Mouse (Mus musculus): ENCODE results near the gene Kiss1r. TPM values are rescaled to one million over a fixed set of nuclear protein-coding genes. Genes with fewer than 3 reads are reported as not detected.

The Kiss1r gene
- polyA plus RNA-seq (2012; rRNA removed): 2.5 and 2.8 TPM in 2 replicates
- 0.17 and 0.26 TPM in 2 replicates for polyA plus RNA-seq (2014; fragmentation: Nextera tagmentation; extraction: Ambion mirVana)

DNA sequence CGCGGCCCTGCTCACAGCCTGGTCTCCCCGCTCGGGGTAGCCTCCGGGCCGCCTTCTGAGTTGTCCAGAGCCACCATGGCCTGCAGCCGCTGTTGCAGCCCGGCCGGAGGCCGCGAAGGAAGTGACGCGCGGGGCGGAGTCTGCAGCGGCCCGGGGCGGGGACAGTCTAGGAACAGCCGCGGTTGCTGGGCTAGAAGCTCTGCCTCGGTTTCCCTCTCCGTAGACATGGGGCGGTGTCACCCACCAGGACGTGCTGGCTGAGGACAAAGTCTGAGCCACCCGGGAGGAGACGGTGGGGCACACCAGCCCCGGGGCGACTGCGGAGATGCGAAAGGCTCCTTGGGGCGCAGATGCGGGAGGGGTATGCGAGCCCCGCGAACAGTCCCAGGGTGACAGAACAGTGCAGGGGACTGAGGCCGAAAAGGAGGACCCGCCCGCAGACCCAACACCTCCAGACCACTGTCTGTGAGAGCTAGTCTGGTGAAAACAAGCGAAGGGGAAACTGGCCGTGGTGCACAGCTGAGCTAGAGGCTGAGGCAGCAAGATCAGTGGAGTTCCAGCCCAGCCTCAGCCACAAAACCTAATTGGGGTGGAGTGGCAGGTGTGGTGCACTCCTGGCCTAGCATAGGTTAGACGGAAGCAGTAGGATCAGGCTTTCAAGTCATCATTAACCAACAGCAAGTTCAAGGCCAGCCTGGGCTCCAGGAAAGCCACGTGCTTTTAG, at the start of gene Kiss1r:
TSS of gene Kiss1r (plus strand) at position 164 of the 724 bp plus-strand sequence.
- peaks cover 46% of the 10 kb centered on the region for H3K27me3 ChIP-seq (ENCODE audit: control insufficient read depth, insufficient read depth, low read length)
- WGBS: 2% methylated on average over 33 of the region's 42 CpGs
- H3K27ac ChIP-seq (replicated peaks; ENCODE audit: low read depth, low read length): 0 out of 2 replicates have a peak within 1 kb of the TSS, but pooled peaks have one; percentile 57
- H3K9ac ChIP-seq (ENCODE audit: low read depth, low read length, severe bottlenecking): peak within 1 kb of the TSS; percentile 90
- TF ChIP-seq POLR2A (IDR thresholded peaks at IDR 0.05; ENCODE audit: borderline replicate concordance, extremely low read depth, insufficient read depth, insufficient read length): 0 out of 2 replicates have a peak, but pooled peaks have one; percentile 85
- no peaks in the 10 kb centered on the region for H3K9me3 ChIP-seq (ENCODE audit: control insufficient read depth, low read length)
- peaks cover 15% of the 10 kb centered on the region; the same call in 1 of the 2 replicates for H3K36me3 ChIP-seq (ENCODE audit: control insufficient read depth, insufficient read depth, low read length)
- peak within 1 kb of the TSS; percentile 90 for H3K4me2 ChIP-seq (replicated peaks; ENCODE audit: low read depth, low read length, severe bottlenecking)
- peak; percentile 69 for DNase-seq (ENCODE audit: low spot score)
- peaks cover 19% of the 10 kb centered on the region for H3K4me1 ChIP-seq (ENCODE audit: control insufficient read depth, insufficient read depth, low read length)
- ATAC-seq (ENCODE audit: low FRiP score, low read depth): peak; percentile 88
- H3K4me3 ChIP-seq (replicated peaks; ENCODE audit: low read length): peak within 1 kb of the TSS; percentile 71

DNA sequence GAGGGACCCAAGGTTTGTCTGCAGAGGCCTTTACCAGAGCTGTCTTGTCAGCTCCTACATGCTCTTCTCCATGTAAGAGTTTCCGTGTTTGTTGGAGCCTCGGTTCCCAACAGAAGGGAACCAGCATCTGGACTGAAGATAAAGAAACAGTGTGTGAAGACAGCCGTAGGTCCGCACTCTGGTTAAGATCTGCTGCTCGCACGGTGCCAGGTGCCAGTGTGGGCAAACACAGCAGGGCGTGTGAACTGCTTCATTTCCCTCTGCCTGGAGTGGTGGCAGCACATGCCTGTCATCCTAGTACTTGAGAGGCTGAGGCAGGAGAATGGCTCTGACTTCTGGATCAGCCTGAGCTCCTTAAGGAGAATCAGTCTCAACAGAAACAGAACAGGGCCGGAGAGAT, 44.9 kb upstream of the Kiss1r start:
- no peak for ATAC-seq (ENCODE audit: low FRiP score, low read depth)
- no peak overlapping the region for H3K4me2 ChIP-seq (replicated peaks; ENCODE audit: low read depth, low read length, severe bottlenecking)

DNA sequence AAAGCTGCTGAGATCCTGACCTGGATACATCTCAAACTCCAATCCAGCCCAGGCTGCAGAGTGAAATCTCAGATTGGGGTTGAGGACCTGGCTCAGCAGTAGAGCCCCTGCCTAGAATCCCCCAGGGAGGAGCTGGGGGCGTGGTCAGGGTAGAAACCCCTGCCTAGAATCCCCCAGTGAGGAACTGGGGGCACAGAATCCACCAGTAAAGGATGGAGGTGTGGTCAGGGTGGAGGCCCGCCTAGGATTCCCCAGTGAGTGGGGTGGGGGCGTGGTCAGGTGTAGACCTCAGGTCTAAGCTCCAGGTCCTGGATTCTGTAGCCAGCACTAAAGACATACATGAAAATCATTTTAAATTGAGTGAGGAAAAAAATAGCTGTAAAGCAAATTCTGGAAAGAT, 43.9 kb upstream of the Kiss1r start:
- Histone ChIP-seq H3K9me3 (ENCODE audit: control insufficient read depth, low read length) (no peaks in the 10 kb centered on the region), H3K9ac (ENCODE audit: low read depth, low read length, severe bottlenecking) (peak overlapping the region; percentile 88; the same call in 1 of the 2 replicates), H3K36me3 (ENCODE audit: control insufficient read depth, insufficient read depth, low read length) (peaks cover 29% of the 10 kb centered on the region), H3K4me3 (replicated peaks; ENCODE audit: low read length) (peak overlapping the region; percentile 58), H3K27ac (replicated peaks; ENCODE audit: low read depth, low read length) (no peak overlapping the region), H3K27me3 (ENCODE audit: control insufficient read depth, insufficient read depth, low read length) (no peaks in the 10 kb centered on the region), H3K4me2 (replicated peaks; ENCODE audit: low read depth, low read length, severe bottlenecking) (peak overlapping the region; percentile 72), H3K4me1 (ENCODE audit: control insufficient read depth, insufficient read depth, low read length) (peaks cover 16% of the 10 kb centered on the region; the same call in 1 of the 2 replicates)
- WGBS: 49% methylated on average over 3 of the region's 3 CpGs
- TF ChIP-seq POLR2A (IDR thresholded peaks at IDR 0.05; ENCODE audit: borderline replicate concordance, extremely low read depth, insufficient read depth, insufficient read length): no peak
- no peak for DNase-seq (ENCODE audit: low spot score)
- ATAC-seq (ENCODE audit: low FRiP score, low read depth): no peak

More for the DNA sequence above, 44.9 kb upstream of the Kiss1r start:
- whole genome bisulfite sequencing: 94% methylated on average over 8 of the region's 8 CpGs
- Histone ChIP-seq H3K4me1 (ENCODE audit: control insufficient read depth, insufficient read depth, low read length) (peaks cover 16% of the 10 kb centered on the region; the same call in 1 of the 2 replicates), H3K27me3 (ENCODE audit: control insufficient read depth, insufficient read depth, low read length) (no peaks in the 10 kb centered on the region), H3K9ac (ENCODE audit: low read depth, low read length, severe bottlenecking) (no peak overlapping the region), H3K4me3 (replicated peaks; ENCODE audit: low read length) (no peak overlapping the region), H3K27ac (replicated peaks; ENCODE audit: low read depth, low read length) (no peak overlapping the region), H3K9me3 (ENCODE audit: control insufficient read depth, low read length) (no peaks in the 10 kb centered on the region), H3K36me3 (ENCODE audit: control insufficient read depth, insufficient read depth, low read length) (peaks cover 36% of the 10 kb centered on the region)
- no peak for DNase-seq (ENCODE audit: low spot score)
- no peak for TF ChIP-seq POLR2A (IDR thresholded peaks at IDR 0.05; ENCODE audit: borderline replicate concordance, extremely low read depth, insufficient read depth, insufficient read length)

DNA sequence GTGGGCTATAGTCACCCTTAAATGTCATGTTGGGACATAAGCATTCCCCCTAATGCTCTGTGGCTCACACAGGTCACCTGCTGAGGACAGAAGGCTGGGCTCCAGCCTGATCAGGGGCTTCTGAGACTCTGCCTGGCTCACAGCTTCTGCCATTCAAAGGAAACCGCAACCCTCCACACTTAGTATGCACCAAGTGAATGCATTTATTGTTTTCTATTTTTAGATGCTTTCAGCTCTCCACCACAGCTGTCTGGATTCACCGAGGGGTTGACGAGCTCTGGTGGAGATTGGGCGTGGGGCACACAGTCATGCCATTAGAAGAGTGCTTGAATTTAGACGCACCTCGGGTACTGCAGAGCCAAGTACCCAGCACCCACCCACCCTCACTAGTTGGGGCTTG, 43.5 kb upstream of the Kiss1r start:
- Histone ChIP-seq H3K4me1 (ENCODE audit: control insufficient read depth, insufficient read depth, low read length) (peaks cover 16% of the 10 kb centered on the region; the same call in 1 of the 2 replicates), H3K27me3 (ENCODE audit: control insufficient read depth, insufficient read depth, low read length) (no peaks in the 10 kb centered on the region), H3K9me3 (ENCODE audit: control insufficient read depth, low read length) (no peaks in the 10 kb centered on the region), H3K4me2 (replicated peaks; ENCODE audit: low read depth, low read length, severe bottlenecking) (peak overlapping the region; percentile 72), H3K27ac (replicated peaks; ENCODE audit: low read depth, low read length) (0 out of 2 replicates have a peak overlapping the region, but pooled peaks have one; percentile 75), H3K36me3 (ENCODE audit: control insufficient read depth, insufficient read depth, low read length) (peaks cover 29% of the 10 kb centered on the region), H3K9ac (ENCODE audit: low read depth, low read length, severe bottlenecking) (peak overlapping the region; percentile 88), H3K4me3 (replicated peaks; ENCODE audit: low read length) (peak overlapping the region; percentile 58)
- WGBS: 11% methylated on average over 6 of the region's 6 CpGs
- ATAC-seq (ENCODE audit: low FRiP score, low read depth) (no peak), DNase-seq (ENCODE audit: low spot score) (no peak)
- no peak for TF ChIP-seq POLR2A (IDR thresholded peaks at IDR 0.05; ENCODE audit: borderline replicate concordance, extremely low read depth, insufficient read depth, insufficient read length)

DNA sequence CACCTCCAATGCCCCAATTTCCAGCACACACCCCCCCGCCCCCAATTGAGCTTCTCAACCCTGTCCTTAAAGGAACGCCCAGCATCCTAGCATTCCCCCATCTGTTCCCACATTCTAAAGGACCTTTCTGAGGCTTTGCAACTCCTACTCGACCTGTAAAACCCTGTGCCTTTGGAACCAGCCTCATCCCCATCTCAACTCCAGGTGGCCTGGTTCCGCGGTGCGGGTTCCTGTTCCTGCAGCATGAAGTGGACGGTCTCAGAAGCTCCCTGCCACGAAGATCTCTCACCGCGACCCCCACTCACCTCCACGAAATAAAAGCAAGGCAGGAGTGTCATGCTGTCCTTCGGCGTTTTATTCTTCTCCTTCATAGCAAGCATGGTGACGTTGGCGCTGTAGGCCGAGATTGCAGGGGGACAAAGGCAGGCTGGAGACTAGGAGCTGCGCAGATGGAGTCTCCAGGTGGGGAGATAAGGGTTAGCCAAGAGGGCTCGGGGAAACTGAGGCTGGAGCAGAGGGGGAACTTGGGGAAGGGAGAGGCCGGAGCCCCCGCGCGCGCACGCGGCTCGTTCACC, 43.0 kb upstream of the Kiss1r start:
- no peaks in the 10 kb centered on the region for H3K9me3 ChIP-seq (ENCODE audit: control insufficient read depth, low read length)
- TF ChIP-seq POLR2A (IDR thresholded peaks at IDR 0.05; ENCODE audit: borderline replicate concordance, extremely low read depth, insufficient read depth, insufficient read length): no peak
- DNase-seq (ENCODE audit: low spot score) (no peak), ATAC-seq (ENCODE audit: low FRiP score, low read depth) (no peak; the same call in 1 of the 2 replicates)
- peaks cover 16% of the 10 kb centered on the region; the same call in 1 of the 2 replicates for H3K4me1 ChIP-seq (ENCODE audit: control insufficient read depth, insufficient read depth, low read length)
- under 1% methylated on average over 26 of the region's 26 CpGs for WGBS
- no peaks in the 10 kb centered on the region for H3K27me3 ChIP-seq (ENCODE audit: control insufficient read depth, insufficient read depth, low read length)
- H3K4me2 ChIP-seq (replicated peaks; ENCODE audit: low read depth, low read length, severe bottlenecking): peak overlapping the region; percentile 72
- peak overlapping the region; percentile 75 for H3K27ac ChIP-seq (replicated peaks; ENCODE audit: low read depth, low read length)
- H3K36me3 ChIP-seq (ENCODE audit: control insufficient read depth, insufficient read depth, low read length): peaks cover 29% of the 10 kb centered on the region
- peak overlapping the region; percentile 88 for H3K9ac ChIP-seq (ENCODE audit: low read depth, low read length, severe bottlenecking)
- peak overlapping the region; percentile 58 for H3K4me3 ChIP-seq (replicated peaks; ENCODE audit: low read length)

All from limb, embryonic 14.5 days (tissue).